Mouse (Mus musculus) testis, postnatal 10 days (tissue): ENCODE data around the gene Irs2.

Source experiments
- DNase-seq: peaks from one replicate; pipeline ENCODE4 v3.0.0; 2021; ENCODE audit warnings: low spot score

The Irs2 gene

GRCm38 (mm10) chr8:11008379-11008775 lies at the start of gene Irs2:
TSS of gene Irs2 (minus strand) at chr8:11008458.
- no peak for DNase-seq

- no peak for DNase-seq
Measured at GRCm38 (mm10) chr8:11056665-11057064, 48.4 kb upstream of the Irs2 start.

GRCm38 (mm10) chr8:11056175-11056563 lies 47.9 kb upstream of the Irs2 start:
- no peak for DNase-seq

- no peak for DNase-seq
Measured at GRCm38 (mm10) chr8:11055557-11056174, 47.4 kb upstream of the Irs2 start.

- DNase-seq, result no peak
Measured at GRCm38 (mm10) chr8:11049835-11050234, 41.6 kb upstream of the Irs2 start.

DNA sequence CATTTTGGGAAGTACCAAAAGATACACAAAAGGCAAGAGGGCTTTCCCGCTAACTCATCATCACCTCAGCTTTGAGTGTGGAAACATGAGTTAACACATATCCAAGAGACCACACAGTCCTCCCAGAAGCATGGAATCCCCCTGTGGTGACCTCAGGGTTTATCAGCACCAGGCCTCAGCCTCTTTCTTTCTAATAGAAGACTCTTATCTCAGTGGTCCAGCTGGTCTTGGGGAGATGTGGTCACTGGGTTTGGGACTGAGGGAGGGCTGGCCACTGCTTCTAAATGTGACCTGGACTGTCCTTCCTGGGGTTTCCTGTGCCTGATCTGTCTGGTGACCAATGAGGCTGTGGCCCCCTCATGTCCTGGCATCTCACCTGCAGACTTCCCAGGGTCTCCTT lies 39.6 kb upstream of the Irs2 start:
- no peak for DNase-seq

- DNase-seq, result no peak
Measured at GRCm38 (mm10) chr8:11044660-11045059, 36.4 kb upstream of the Irs2 start.

GRCm38 (mm10) chr8:11043591-11043990 lies 35.3 kb upstream of the Irs2 start:
- DNase-seq, result no peak

GRCm38 (mm10) chr8:11042872-11043587 lies 34.8 kb upstream of the Irs2 start:
- DNase-seq, result no peak

DNA sequence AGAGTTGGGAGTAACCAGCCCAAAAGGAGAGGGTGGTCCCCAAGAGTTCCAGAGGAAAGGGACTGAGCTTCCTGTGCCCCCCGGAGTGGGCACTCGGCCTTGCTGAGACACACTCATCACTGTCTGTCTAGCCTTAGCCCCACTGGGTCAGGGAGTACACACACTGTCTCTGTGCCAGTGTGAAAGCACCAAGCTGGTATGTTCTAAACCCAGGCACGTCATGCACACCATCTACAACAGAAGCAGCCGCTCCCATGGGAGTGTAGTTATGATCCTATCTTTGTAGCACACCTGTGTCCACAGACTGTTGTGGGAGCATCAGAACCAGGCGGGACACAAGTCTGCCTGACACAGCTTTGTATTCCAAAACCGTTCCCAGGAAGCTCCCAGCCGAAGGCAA lies 31.8 kb upstream of the Irs2 start:
- no peak for DNase-seq

DNA sequence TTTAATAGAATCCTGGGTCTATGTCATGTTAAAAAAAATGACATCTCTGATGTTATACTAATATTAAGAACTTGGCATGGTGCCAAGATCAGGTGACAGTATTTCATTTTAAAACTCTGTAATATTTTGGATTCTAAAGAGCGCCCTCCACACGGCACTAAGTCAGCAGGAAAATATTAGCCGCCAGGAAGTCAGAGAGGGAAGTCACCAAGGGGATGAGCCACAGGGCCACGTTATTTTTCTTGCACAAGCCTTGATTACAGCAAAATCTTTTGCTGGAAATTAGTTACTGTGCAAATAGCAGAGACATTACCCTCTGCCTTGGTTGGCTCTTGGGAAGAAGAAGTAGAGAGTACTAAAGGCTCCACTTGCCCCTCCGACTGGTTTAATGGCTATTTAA lies 30.5 kb upstream of the Irs2 start:
- no peak for DNase-seq

DNA sequence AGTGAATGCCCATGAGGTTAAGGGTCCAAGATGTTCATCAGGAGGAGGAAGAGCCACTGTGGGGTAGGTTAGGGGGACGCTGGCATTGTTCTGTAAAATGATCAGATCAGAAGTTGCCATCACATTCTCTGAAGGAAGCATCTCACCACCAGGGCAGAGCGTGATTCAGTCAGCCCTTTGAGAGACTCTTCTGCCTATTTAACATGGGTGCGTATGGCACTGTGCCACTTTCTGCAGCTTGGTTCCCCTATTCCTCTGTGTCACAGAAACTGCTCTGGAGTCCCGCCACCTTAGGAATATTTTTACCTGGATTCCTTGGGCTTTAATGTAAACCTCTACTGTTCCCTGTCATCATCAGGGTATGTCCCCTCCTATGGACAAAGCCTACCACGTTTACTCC lies 30.1 kb upstream of the Irs2 start:
- no peak for DNase-seq

DNA sequence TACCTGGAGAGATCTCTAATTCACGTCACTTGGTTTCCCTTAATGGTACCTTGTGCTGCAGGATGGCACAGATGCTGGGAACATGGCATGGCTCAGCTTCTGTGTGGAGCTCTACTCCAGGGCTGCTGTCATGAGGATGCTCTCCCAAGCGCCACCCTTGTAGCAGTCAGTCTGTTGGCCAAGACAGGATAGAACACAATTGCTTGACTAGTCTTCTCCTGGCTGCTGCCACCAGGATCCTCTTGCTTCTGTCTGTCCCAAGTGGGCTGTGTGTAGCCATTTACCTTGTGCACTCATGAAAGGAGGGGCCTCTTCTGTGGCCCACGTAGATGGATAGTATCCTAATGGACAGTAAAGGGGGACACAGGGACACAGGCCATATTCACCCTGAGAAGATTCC lies 28.5 kb upstream of the Irs2 start:
- no peak for DNase-seq

- DNase-seq, result no peak
Measured at GRCm38 (mm10) chr8:11035628-11036416, 27.6 kb upstream of the Irs2 start.

DNA sequence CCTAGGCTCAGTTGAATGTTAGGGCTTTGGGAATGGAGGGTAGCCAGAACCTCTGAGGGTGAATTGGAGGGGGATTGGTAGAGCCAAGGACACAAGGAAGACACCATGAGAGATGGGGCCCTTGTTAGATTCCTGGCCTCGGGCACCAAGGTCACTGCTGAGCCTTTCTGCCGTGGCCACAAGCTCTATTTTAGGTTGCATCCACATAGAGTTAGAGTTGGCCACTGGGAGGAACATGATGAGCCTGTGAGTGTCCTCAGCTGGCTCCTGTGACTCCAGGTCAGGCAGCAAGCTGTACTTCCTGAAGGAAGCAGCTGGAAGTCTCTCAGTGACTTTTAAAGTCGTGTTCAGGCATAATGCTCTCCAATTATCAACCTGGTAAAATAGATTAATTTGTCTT lies 16.6 kb upstream of the Irs2 start:
- DNase-seq, result no peak

DNA sequence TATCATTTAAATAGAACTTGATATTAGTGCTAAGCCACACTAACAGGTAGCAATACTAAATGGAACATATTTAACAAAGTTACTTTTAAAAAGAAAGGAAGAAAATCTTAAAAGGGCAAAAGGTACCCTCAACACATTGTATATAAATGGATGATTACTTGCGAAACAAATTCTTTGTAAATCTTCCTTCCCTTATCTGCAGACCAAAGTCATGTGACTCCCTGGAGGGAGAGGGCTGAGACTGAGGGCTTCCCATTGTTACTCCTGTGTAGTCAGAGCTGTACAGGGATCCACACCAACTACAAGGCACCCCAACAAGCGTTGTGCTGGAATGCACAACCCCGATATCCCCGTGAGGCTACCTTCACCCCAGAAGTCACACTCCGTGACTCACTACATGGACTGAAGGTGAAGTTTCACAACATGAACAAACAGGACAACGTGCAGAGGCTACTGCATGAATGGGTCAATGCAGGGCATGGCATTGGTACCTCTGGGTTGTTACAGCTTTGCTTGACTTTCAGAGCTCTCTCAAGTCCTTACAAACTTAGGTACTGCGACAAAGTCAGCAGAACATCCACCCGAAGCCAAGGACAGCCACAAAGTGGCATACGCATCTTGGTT lies 12.8 kb upstream of the Irs2 start:
- DNase-seq, result no peak

DNA sequence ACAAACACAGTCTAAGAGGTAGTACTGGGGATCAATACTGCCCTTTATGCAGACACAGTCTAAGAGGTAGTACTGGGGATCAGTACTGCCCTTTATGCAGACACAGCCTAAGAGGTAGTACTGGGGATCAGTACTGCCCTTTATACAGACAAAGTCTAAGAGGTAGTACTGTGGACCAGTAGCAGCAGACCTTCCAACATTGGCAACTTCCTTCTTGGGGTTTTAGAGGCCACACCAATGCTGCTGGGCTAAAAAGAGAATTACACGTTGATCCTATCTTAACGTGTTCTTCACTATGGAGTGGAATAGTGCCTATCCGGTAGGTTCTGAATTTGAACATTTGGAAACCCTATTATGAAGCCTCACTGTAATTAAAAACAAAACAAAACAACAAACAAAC lies 7.4 kb upstream of the Irs2 start:
- DNase-seq, result no peak

DNA sequence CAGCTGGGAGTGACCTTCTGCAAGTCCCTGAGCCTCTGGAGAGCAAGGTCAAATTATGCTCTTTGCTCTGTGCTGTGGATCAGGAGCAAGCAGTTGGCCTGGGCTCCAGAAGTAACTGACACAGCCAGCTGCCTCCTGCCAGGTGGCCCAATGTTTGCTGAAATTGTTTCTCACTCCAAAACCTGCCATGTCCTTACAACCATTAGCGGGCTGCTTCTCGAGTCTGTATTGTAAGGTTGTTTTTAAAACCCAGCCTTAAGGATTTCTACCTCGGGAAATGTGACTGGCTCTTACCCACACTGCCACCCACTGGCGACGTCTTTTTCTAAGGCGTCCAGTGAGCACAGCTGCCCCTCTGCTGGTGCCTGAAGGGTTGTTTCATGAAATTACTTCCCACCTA lies 5.0 kb upstream of the Irs2 start:
- DNase-seq, result peak; percentile 83

- DNase-seq, result no peak
Measured at GRCm38 (mm10) chr8:11011787-11012485, 3.7 kb upstream of the Irs2 start.

- DNase-seq, result peak; percentile 60
Measured at GRCm38 (mm10) chr8:11010913-11011605, 2.8 kb upstream of the Irs2 start.

DNA sequence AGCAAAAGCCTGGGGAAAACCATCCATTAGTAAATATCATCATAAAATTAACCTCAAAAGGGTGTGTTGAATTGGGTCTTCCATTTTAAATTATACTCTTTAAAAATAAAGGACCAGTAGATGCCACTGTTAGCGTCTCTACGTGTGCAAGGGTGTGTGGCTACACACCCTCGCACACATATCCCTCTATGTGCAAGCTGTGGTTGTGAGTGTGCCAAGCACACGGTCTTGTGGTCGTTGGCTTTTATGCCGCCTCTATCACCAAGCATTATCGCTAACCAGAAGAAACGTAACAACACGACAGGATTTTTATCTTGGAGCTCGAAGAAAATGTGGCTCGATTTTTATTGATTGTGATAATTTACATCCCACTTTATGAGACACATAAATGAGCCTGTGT lies 2.1 kb upstream of the Irs2 start:
- no peak for DNase-seq
